Mouse (Mus musculus): ENCODE results near the gene Sult6b2.

Sult6b2 gene

GRCm38 (mm10) chr6:142810239-142810638 lies 5.9 kb upstream of the Sult6b2 start:
- no peak for DNase-seq (ENCODE audit: low spot score in 2 of 2)

GRCm38 (mm10) chr6:142809373-142810098 lies 5.2 kb upstream of the Sult6b2 start:
- DNase-seq (ENCODE audit: low spot score in 2 of 2): no peak

- DNase-seq (ENCODE audit: low spot score in 2 of 2): no peak
These were observed 2.0 kb upstream of the Sult6b2 start for GRCm38 (mm10) chr6:142806326-142806725.

GRCm38 (mm10) chr6:142802617-142803525 lies 1.4 kb downstream of the Sult6b2 start:
- DNase-seq (ENCODE audit: low spot score in 2 of 2): no peak

- no peak for DNase-seq (ENCODE audit: low spot score in 2 of 2)
These were observed 2.6 kb downstream of the Sult6b2 start for GRCm38 (mm10) chr6:142801687-142802086.

GRCm38 (mm10) chr6:142799704-142800374 lies 4.5 kb downstream of the Sult6b2 start:
- DNase-seq (ENCODE audit: low spot score in 2 of 2): no peak

GRCm38 (mm10) chr6:142798837-142799236 lies 5.5 kb downstream of the Sult6b2 start:
- no peak for DNase-seq (ENCODE audit: low spot score in 2 of 2)

GRCm38 (mm10) chr6:142797996-142798395 lies 6.3 kb downstream of the Sult6b2 start:
- DNase-seq (ENCODE audit: low spot score in 2 of 2): no peak

GRCm38 (mm10) chr6:142795655-142796441 lies 8.5 kb downstream of the Sult6b2 start:
- no peak for DNase-seq (ENCODE audit: low spot score in 2 of 2)

- no peak for DNase-seq (ENCODE audit: low spot score in 2 of 2)
These were observed 9.2 kb downstream of the Sult6b2 start for GRCm38 (mm10) chr6:142795087-142795486.

- DNase-seq (ENCODE audit: low spot score in 2 of 2): no peak
These were observed 10.8 kb downstream of the Sult6b2 start for GRCm38 (mm10) chr6:142793468-142793867.

- no peak for DNase-seq (ENCODE audit: low spot score in 2 of 2)
These were observed 11.9 kb downstream of the Sult6b2 start for GRCm38 (mm10) chr6:142792241-142792968.

- no peak for DNase-seq (ENCODE audit: low spot score in 2 of 2)
These were observed 14.6 kb downstream of the Sult6b2 start for GRCm38 (mm10) chr6:142789736-142790135.

- DNase-seq (ENCODE audit: low spot score in 2 of 2): no peak
These were observed 16.0 kb downstream of the Sult6b2 start for GRCm38 (mm10) chr6:142788042-142788987.

GRCm38 (mm10) chr6:142786106-142786505 lies 18.2 kb downstream of the Sult6b2 start:
- DNase-seq (ENCODE audit: low spot score in 2 of 2): no peak

- DNase-seq (ENCODE audit: low spot score in 2 of 2): peak in 1 of 2 experiments; percentile 16
These were observed 19.0 kb downstream of the Sult6b2 start for GRCm38 (mm10) chr6:142785343-142785742.

- DNase-seq (ENCODE audit: low spot score in 2 of 2): no peak
These were observed 23.0 kb downstream of the Sult6b2 start for GRCm38 (mm10) chr6:142781286-142781685.

- no peak for DNase-seq (ENCODE audit: low spot score in 2 of 2)
These were observed 23.7 kb downstream of the Sult6b2 start for GRCm38 (mm10) chr6:142780574-142781033.

- DNase-seq (ENCODE audit: low spot score in 2 of 2): no peak
These were observed 24.3 kb downstream of the Sult6b2 start for GRCm38 (mm10) chr6:142779812-142780573.

Data from urinary bladder, adult 18-20 months (tissue).